Comparison of ENCODE assay signal across 26 mouse cellular contexts in the genomic region with DNA sequence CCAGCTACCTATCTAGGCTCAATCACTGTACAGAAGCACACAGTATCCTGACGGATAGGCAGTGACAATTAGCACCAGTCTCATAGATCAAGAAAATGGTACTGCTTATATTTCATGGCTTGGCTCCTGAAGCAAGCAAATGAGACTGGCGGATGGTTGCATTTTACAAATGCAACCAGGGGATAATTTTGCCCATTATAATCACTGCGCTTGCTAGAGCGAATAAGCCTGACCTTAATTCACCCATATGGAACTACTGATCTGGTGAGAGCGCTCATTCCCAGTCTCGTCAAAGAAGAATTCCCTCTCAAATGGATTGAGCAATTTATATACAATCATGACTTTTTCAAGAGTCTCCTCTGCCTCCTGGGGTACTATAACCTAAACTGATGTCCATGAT. TPM values are rescaled to one million over a fixed set of nuclear protein-coding genes. Genes with fewer than 3 reads are reported as not detected.
DNase-seq lines count a peak whose midpoint lies in the region; ATAC-seq and TF ChIP-seq lines count a peak whose summit lies in the region.
"Had no signal": no experiment of that assay in that cellular context is flagged by ENCODE, and none has a peak within 500 bp of the region (broad histone marks: within the 10 kb centered on the region; RNA-seq: fewer than 3 reads in every experiment).

No protein-coding gene starts in this region.

- peak overlapping the region; percentile 16; the same call in 1 of the 2 replicates for H3K4me2 ChIP-seq in hindbrain, embryonic 13.5 days
- 0 out of 2 replicates have a peak overlapping the region, but pooled peaks have one; percentile 23 for H3K4me2 ChIP-seq in embryonic facial prominence, embryonic 15.5 days (replicated peaks)
- H3K4me2 ChIP-seq in forebrain, embryonic 15.5 days (replicated peaks) = no peak overlapping the region
- H3K4me2 ChIP-seq: heart, embryonic 13.5 days; intestine, embryonic 15.5 days; limb, embryonic 15.5 days; liver, embryonic 13.5 days had no signal

- TF ChIP-seq POLR2A in brain, embryonic 14.5 days (IDR thresholded peaks at IDR 0.05; ENCODE audit: borderline replicate concordance, extremely low read depth, insufficient read depth, insufficient read length, poor library complexity, severe bottlenecking) = no peak

- H3K36me3 ChIP-seq in hindbrain, embryonic 13.5 days = no peaks in the 10 kb centered on the region
- H3K36me3 ChIP-seq in hindbrain, embryonic 10.5 days = no peaks in the 10 kb centered on the region
- H3K36me3 ChIP-seq in embryonic facial prominence, embryonic 15.5 days = no peaks in the 10 kb centered on the region
- H3K36me3 ChIP-seq in forebrain, embryonic 15.5 days = no peaks in the 10 kb centered on the region
- H3K36me3 ChIP-seq: heart, embryonic 13.5 days; intestine, embryonic 15.5 days; limb, embryonic 10.5 days; limb, embryonic 15.5 days; liver, embryonic 13.5 days had no signal

- ATAC-seq in hindbrain, embryonic 13.5 days (ENCODE audit: low FRiP score) = 0 out of 2 replicates have a peak, but pooled peaks have one; percentile 29
- ATAC-seq in embryonic facial prominence, embryonic 15.5 days (ENCODE audit: insufficient number of reproducible peaks, low FRiP score, low TSS enrichment, low read depth) = no peak
- ATAC-seq in forebrain, embryonic 15.5 days (replicated peaks) = no peak
- ATAC-seq: forebrain, embryonic 14.5 days; intestine, embryonic 15.5 days; lung, postnatal 0 days had no signal

- H3K4me3 ChIP-seq in hindbrain, embryonic 13.5 days = no peak overlapping the region
- H3K4me3 ChIP-seq in hindbrain, embryonic 10.5 days = no peak overlapping the region
- H3K4me3 ChIP-seq in embryonic facial prominence, embryonic 15.5 days (replicated peaks) = no peak overlapping the region; the same call in 1 of the 2 replicates
- H3K4me3 ChIP-seq in forebrain, embryonic 15.5 days = no peak overlapping the region
- H3K4me3 ChIP-seq: gastrocnemius, adult 2 months; heart, embryonic 13.5 days; intestine, embryonic 15.5 days; limb, embryonic 10.5 days; limb, embryonic 15.5 days; liver, embryonic 13.5 days had no signal

- H3K27me3 ChIP-seq in hindbrain, embryonic 13.5 days = 0 out of 2 replicates have a peak, but pooled peaks cover 2% of the 10 kb centered on the region
- H3K27me3 ChIP-seq in hindbrain, embryonic 10.5 days (ENCODE audit: insufficient read depth, poor library complexity, severe bottlenecking) = no peaks in the 10 kb centered on the region
- H3K27me3 ChIP-seq in embryonic facial prominence, embryonic 15.5 days = peaks cover 6% of the 10 kb centered on the region
- no peaks in the 10 kb centered on the region for H3K27me3 ChIP-seq in forebrain, embryonic 15.5 days
- H3K27me3 ChIP-seq: intestine, embryonic 15.5 days; liver, embryonic 13.5 days had no signal

- H3K4me1 ChIP-seq in hindbrain, embryonic 13.5 days (replicated peaks) = 0 out of 2 replicates have a peak, but pooled peaks cover 5% of the 10 kb centered on the region
- no peaks in the 10 kb centered on the region for H3K4me1 ChIP-seq in hindbrain, embryonic 10.5 days (replicated peaks)
- H3K4me1 ChIP-seq in embryonic facial prominence, embryonic 15.5 days = 0 out of 2 replicates have a peak, but pooled peaks cover 6% of the 10 kb centered on the region
- no peaks in the 10 kb centered on the region for H3K4me1 ChIP-seq in forebrain, embryonic 15.5 days
- H3K4me1 ChIP-seq: heart, embryonic 13.5 days; intestine, embryonic 15.5 days; limb, embryonic 15.5 days; liver, embryonic 13.5 days had no signal

- no peak overlapping the region for H3K9ac ChIP-seq in hindbrain, embryonic 13.5 days
- H3K9ac ChIP-seq in embryonic facial prominence, embryonic 15.5 days = no peak overlapping the region
- H3K9ac ChIP-seq in forebrain, embryonic 15.5 days (replicated peaks) = no peak overlapping the region
- H3K9ac ChIP-seq: heart, embryonic 13.5 days; intestine, embryonic 15.5 days; limb, embryonic 15.5 days; liver, embryonic 13.5 days had no signal

- H3K27ac ChIP-seq in hindbrain, embryonic 13.5 days = no peak overlapping the region
- no peak overlapping the region for H3K27ac ChIP-seq in hindbrain, embryonic 10.5 days
- no peak overlapping the region for H3K27ac ChIP-seq in embryonic facial prominence, embryonic 15.5 days (replicated peaks)
- H3K27ac ChIP-seq in forebrain, embryonic 15.5 days (replicated peaks) = no peak overlapping the region
- H3K27ac ChIP-seq: gastrocnemius, adult 2 months; heart, embryonic 13.5 days; intestine, embryonic 15.5 days; kidney, postnatal 0 days; limb, embryonic 10.5 days; limb, embryonic 15.5 days; liver, embryonic 13.5 days had no signal

- WGBS in hindbrain, embryonic 13.5 days = 75% methylated on average over 6 of the region's 6 CpGs
- 91% methylated on average over 6 of the region's 6 CpGs for WGBS in hindbrain, embryonic 10.5 days
- WGBS in embryonic facial prominence, embryonic 15.5 days = 57% methylated on average over 6 of the region's 6 CpGs
- 87% methylated on average over 6 of the region's 6 CpGs for WGBS in forebrain, embryonic 15.5 days

- no peaks in the 10 kb centered on the region for H3K9me3 ChIP-seq in hindbrain, embryonic 13.5 days
- no peaks in the 10 kb centered on the region for H3K9me3 ChIP-seq in hindbrain, embryonic 10.5 days
- no peaks in the 10 kb centered on the region for H3K9me3 ChIP-seq in embryonic facial prominence, embryonic 15.5 days (replicated peaks)
- H3K9me3 ChIP-seq in forebrain, embryonic 15.5 days = no peaks in the 10 kb centered on the region
- H3K9me3 ChIP-seq: heart, embryonic 13.5 days; intestine, embryonic 15.5 days; limb, embryonic 10.5 days; limb, embryonic 15.5 days; liver, embryonic 13.5 days had no signal

- no peak for DNase-seq in hindbrain, embryonic 10.5 days (ENCODE audit: low spot score)
- peak; percentile 4 for DNase-seq in brain, embryonic 14.5 days (ENCODE audit: low read depth)
- DNase-seq in retina, embryonic 14.5 days (ENCODE audit: low spot score) = peak; percentile 61
- no peak for DNase-seq in lung, postnatal 25 days (ENCODE audit: low spot score)
- DNase-seq: adrenal gland, postnatal 14 days; cerebellum, adult 18-20 months; cerebellum, postnatal 10 days; gastrocnemius, adult 2 months; heart, postnatal 10 days; kidney, adult 8-10 months; layer of hippocampus, postnatal 36 days; liver, embryonic 13.5 days; lung, adult 18-20 months; midbrain, embryonic 14.5 days; thymus, adult 2 months; thymus, postnatal 4 days had no signal

- no peak for TF ChIP-seq CTCF in brain, embryonic 14.5 days (IDR thresholded peaks at IDR 0.05; ENCODE audit: borderline replicate concordance, extremely low read depth, insufficient read depth, insufficient read length)

RNA-seq across cellular contexts. Expression of a gene that starts 16.2 kb away (rescaled TPM):
- 0.87 and 1.0 TPM in 2 replicates for polyA plus RNA-seq in hindbrain, embryonic 13.5 days (2015; fragmentation: Nextera tagmentation; extraction: Ambion mirVana)
- polyA plus RNA-seq in hindbrain, embryonic 10.5 days (2016; fragmentation: Nextera tagmentation; extraction: Ambion mirVana) = 0.22 and 0.50 TPM in 2 replicates
- polyA plus RNA-seq in brain, embryonic 14.5 days (2012; rRNA removed) = 0.79 and 1.1 TPM in 2 replicates
- 3.8 and 4.3 TPM in 2 replicates for polyA plus RNA-seq in embryonic facial prominence, embryonic 15.5 days (2015; fragmentation: Nextera tagmentation; extraction: Ambion mirVana)
- 0.14 and 0.43 TPM in 2 replicates for polyA plus RNA-seq in forebrain, embryonic 15.5 days (2015; fragmentation: Nextera tagmentation; extraction: Ambion mirVana)

Comparison
In these comparisons a context has a peak if more than half of its experiments do, and no peak if none do; other contexts are left out.
1. DNase-seq: peak in brain, embryonic 14.5 days (single experiment) and retina, embryonic 14.5 days (single experiment); none in hindbrain, embryonic 10.5 days (single experiment) and lung, postnatal 25 days (single experiment).